Mouse (Mus musculus): Measurements from ENCODE around the gene Glis2.

Gene Glis2

DNA sequence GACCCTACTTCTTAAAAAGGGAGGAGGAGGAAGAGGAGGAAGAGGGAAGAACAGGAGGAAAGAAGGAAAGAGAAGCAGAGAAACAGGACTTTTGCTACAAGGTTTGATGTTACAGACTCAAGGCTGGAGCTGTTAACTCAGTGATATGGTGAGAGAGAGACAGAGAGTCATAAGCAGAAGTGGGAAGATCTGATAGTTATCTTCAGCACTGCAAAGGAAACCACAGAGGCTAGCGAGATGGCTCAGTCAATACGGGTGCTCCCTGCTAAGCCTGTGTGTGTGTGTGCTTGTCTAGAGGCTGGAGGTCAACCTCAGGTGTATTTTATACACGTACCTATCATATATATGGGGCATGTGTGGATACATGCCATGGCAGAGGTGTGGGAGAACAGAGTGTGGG is 10.7 kb upstream of the Glis2 start:
- no peak for DNase-seq

GRCm38 (mm10) chr16:4584438-4584837 is 10.1 kb upstream of the Glis2 start:
- no peak for DNase-seq

GRCm38 (mm10) chr16:4585642-4586530 is 8.6 kb upstream of the Glis2 start:
- no peak for DNase-seq

DNA sequence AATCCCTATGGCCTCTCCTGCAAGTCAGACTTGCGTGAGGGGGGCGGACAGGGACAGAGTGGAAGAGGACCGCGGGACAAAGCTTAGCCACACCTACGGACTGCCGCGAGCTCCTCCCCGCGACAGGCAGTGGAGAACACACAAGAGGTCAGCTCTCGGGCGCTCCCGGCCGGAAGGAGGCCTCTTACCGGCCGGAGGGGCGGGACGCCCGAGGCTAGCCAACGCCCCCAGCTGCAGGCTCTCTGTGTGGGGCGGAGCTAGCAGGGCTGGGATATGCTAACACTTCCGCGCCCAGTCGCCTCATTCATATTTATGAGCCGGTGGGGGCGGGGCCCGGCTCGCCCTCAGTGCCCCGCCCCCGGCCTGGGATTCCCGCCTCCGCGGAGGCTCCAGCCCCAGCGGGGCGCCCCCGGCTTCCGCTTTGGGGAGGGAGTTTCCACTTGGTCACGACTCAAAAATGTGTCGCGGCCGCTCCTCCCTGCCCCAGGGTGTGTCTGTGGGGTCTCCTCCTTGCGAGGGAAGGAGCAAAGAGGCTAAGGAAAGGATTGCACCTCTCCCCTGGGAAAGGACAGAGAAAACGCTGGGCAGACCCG is 7.9 kb upstream of the Glis2 start:
- DNase-seq, result peak; percentile 92

- DNase-seq, result no peak
These were observed 6.8 kb upstream of the Glis2 start for GRCm38 (mm10) chr16:4587516-4588210.

DNA sequence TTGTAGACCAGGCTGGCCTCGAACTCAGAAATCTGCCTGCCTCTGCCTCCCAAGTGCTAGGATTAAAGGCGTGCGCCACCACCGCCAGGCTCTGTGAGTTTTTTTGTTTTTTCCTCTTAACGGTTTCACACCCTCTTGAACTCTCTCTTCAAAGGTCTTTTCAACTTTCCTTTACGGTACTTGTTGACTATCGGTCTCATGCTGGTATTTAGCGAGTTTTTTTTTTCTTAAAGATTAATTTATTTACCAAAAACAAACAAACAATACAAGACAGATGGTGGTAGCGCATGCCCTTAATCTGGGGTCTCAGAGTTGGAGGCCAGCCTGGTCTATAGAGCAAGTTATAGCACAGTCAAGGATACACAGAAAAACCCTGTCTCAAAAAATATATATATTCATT is 4.3 kb upstream of the Glis2 start:
- no peak for DNase-seq

GRCm38 (mm10) chr16:4592909-4593875 is 1.3 kb upstream of the Glis2 start:
- peak; percentile 73 to 78 for DNase-seq

GRCm38 (mm10) chr16:4594814-4595526 is 457 bp downstream of the Glis2 start:
- DNase-seq, result peak; percentile 26 to 65

- peak; percentile 51 to 57 for DNase-seq
These were observed 1.0 kb downstream of the Glis2 start for GRCm38 (mm10) chr16:4595527-4595963.

DNA sequence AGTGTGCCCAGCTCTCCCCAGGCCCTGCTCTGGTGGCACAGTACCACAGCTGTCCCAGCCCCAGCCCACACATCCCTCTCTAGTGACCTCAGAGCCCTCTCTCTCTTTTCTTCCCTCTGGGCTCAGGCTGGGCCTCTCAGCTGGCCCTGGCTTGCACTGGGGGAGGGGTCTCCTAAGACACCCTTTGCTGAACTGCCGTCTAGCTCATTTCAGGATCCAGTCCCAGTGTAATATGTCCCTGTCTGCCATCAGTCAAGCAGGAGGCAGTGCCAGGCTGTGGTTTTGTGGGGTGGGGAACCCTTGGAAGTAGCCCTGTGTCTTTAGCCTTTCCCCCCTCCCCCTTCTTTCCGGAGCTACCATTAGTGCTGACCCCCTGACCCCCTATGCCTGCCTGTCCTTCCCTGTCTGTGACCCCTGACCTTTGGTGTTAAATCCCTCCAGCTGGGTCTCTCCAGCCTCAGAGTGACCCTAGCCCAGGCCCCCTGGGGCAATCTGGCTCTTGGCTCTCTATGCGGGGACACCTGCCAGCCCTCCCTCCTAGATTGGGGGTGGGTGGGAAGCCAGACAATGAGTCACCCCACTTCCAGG is 1.7 kb downstream of the Glis2 start:
- no peak for DNase-seq

GRCm38 (mm10) chr16:4596836-4597235 is 2.3 kb downstream of the Glis2 start:
- DNase-seq, result no peak

- DNase-seq, result no peak
These were observed 2.8 kb downstream of the Glis2 start for GRCm38 (mm10) chr16:4597296-4597695.

DNA sequence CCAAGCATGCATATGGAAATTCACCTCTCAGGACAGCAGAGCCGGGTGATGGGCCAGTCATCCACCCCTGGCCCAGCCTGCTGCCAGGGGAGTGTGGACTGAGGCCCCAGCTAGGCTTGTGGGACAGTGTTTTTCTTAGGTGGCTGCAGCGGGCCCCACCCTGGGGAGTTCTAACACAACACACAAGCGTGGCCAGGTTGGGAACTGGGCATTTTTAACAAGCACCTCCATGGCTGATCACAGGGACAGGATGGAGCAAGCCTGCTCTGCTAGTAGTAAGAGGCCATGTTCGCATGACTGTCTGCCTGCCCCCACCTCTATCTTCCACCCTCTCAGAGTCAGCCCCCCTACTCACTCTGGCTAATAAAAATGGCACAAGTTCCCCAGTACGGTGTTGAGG is 3.5 kb downstream of the Glis2 start:
- no peak for DNase-seq

DNA sequence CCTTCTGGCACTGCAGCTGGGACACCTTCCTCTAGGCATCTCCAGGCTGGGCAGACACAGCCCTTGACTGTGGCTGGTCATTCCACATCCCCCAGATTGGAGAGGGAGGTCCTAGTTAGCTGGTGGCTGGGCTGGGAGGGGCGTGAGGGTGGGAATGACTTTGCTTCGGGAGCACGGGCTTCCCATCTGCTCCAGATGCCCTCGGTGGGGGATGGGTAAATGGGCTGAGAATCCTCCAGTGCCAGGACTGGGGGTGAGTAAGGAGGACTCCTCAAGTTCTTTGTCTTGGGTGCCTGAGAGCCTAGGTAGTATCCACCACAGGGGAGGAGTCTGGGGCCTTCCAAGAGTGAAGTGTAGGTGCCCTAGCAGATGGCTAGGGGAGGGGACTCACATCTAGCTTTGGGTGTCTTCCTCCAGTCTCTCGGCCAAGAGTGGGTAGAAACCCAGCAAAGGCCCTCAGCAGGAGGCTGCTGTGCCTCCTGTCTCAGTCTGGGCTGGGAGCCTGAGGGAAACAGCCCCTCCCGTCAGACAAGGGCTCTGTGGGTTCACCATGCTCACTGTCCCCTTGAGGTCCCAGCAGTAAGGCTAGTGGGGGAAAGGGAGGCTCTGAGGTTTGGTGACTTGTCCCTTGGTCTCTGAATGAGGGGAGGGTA is 4.5 kb downstream of the Glis2 start:
- DNase-seq, result no peak

DNA sequence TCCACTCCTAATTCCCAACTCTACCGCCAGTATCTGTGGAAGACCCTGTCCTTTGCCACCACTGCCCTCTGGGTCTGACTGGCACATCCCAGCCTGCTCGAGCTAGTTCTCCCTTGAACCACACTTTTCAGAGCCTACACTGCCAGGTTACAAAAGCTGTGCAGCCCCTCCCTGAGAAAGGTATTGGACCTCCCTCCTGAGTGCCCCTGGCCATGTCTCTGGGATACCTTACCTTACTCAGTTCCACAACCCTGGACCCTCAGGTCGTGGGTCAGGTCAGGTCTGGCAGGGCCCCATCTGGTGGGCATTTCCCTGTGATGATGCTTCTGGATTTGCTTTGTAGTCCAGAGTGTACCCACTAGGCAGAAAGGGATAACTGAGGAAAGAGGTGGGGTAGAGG is 5.1 kb downstream of the Glis2 start:
- DNase-seq, result no peak

- no peak for DNase-seq
These were observed 6.3 kb downstream of the Glis2 start for GRCm38 (mm10) chr16:4600701-4601310.

- no peak for DNase-seq
These were observed 7.7 kb downstream of the Glis2 start for GRCm38 (mm10) chr16:4602189-4602588.

DNA sequence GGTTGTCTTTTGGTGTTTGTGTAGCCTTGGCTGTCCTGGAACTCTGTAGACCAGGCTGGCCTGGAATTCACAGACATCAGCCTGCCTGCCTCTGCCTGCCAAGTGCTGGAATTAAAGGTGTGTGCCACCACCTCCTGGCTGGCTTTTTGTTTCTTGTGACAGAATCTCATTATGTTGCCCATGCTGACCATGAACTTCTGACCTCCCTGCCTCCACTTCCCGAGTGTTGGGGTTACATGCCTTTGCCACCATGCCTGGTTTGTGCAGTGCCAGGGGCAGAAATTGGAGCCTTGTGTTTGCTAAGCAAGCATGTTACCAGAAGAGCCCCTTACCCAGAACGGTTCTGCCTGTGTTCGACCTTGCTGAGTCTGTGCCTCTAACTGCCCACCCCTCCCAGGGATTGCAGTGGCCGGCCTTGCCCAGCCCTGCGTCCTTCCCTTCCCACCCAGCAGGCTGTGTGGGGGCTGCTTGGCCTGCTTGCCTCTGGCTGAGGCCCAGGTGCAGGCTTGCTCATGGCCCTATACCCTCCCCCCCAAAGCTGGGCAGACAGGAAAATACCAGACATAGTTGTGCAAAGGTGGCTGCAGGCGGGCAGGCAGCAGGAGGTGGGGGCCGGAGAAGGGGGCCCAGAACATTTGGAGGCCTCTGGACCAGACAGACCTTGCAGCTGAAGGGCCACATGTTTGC is 8.4 kb downstream of the Glis2 start:
- no peak for DNase-seq

DNA sequence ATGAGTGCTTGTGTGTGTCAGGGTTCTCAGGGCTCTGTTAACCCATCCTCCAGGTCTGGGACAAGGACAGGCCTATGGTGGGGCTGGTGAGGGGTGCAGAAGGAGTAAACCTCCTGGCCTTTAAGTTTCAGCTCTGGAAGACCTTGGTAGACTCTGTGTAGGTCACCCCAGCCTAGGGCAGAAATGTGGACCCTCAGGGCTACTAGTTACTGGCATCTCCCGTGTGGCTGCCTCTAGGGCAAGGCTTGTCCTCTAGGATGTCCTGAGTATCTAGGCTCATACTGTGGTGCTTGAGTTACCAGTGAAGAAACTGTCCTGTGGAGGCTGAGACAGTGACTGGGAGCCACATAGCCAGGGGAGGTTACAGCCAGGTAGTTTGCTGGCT is 8.9 kb downstream of the Glis2 start:
- DNase-seq, result no peak

DNA sequence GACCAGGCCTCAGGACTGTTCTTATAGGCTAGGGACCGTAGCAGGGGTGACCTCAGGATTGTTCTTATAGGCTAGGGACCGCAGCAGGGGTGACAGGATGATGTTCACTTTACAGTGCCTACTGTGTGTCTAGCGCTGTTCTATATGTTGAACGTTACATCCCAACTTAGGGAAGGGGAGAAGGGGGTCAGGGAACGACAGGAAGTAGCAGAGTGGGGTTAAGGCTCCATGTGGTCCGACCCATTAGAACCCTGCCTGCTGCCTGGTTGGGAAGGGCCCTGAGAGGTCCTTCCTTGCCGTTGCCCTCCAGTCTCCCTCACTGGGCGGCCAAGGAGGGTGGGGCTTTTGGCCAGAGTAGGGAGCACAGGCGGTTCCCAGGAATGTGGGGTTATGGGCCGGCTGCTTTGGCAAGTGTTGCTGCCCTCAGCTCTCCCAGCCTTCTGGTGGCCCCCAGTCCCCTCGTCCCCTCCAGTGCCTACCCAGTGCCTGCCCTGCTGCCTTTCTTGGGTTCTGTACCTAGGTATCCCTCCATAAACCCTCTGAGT is 9.9 kb downstream of the Glis2 start:
- DNase-seq, result no peak

Measured in cerebellum, adult 18-20 months (tissue).